Mouse (Mus musculus) heart, postnatal 0 days (tissue): ENCODE measurements at regions not wholly inside any gene's neighbourhood (a gene's known extent, or its start where the extent isn't known, plus 50 kb on each side); places are given as distances from the start of the nearest gene placed in this dataset.

Experiments
- ATAC-seq: fragments of 200-750 bp; cut with Nextera tagmentation; 2 replicates; pipeline ENCODE4 v1.8.0; 2017; ENCODE audit warnings: low read depth, moderate number of reproducible peaks, moderate library complexity; ENCODE audit not compliant: insufficient read depth
- DNase-seq: peaks from one replicate; pipeline ENCODE4 v3.0.0-alpha.2; 2016; ENCODE audit warnings: low spot score
- H3K27ac ChIP-seq: fragments of 300-500 bp; sonication (generic); 2 replicates; pipeline ENCODE4 v1.5.1; 2014; ENCODE audit warnings: low read depth, mild to moderate bottlenecking
- H3K27me3 ChIP-seq: fragments of 300-500 bp; sonication (generic); 2 replicates; pipeline ENCODE4 v1.6.1; 2014; ENCODE audit warnings: low read length, mixed read lengths; ENCODE audit not compliant: control insufficient read depth, insufficient read depth
- H3K36me3 ChIP-seq: fragments of 300-500 bp; sonication (generic); replicated peaks from 2 replicates; pipeline ENCODE4 v1.6.1; 2014; ENCODE audit warnings: low read length, mixed read lengths; ENCODE audit not compliant: control insufficient read depth, insufficient read depth
- H3K4me1 ChIP-seq: fragments of 300-500 bp; sonication (generic); 2 replicates; pipeline ENCODE4 v1.6.1; 2014; ENCODE audit warnings: antibody characterized with exemption; ENCODE audit not compliant: control insufficient read depth, insufficient read depth
- H3K4me2 ChIP-seq: fragments of 300-500 bp; sonication (generic); 2 replicates; pipeline ENCODE4 v1.6.1; 2014; ENCODE audit warnings: low read depth, mild to moderate bottlenecking, low read length, moderate library complexity
- H3K4me3 ChIP-seq: fragments of 300-500 bp; sonication (generic); 2 replicates; pipeline ENCODE4 v1.5.1; 2014; ENCODE audit warnings: low read depth, low read length
- H3K9ac ChIP-seq: fragments of 300-500 bp; sonication (generic); replicated peaks from 2 replicates; pipeline ENCODE4 v1.6.1; 2014; ENCODE audit warnings: low read depth, low read length, mixed read lengths
- H3K9me3 ChIP-seq: fragments of 300-500 bp; sonication (generic); replicated peaks from 2 replicates; pipeline ENCODE4 v1.6.1; 2016; ENCODE audit warnings: low read length; ENCODE audit not compliant: control insufficient read depth
- CTCF ChIP-seq: IDR thresholded peaks from 2 replicates; pipeline ENCODE4 v1.5.1; 2016; ENCODE audit warnings: antibody characterized with exemption, control low read depth, low read depth
- EP300 ChIP-seq: IDR thresholded peaks from 2 replicates; pipeline ENCODE4 v1.6.1; 2016; ENCODE audit warnings: antibody characterized with exemption, low read depth
- WGBS: fragments of 180-500 bp; shearing (Covaris S2); extraction: QIAGEN DNeasy Blood & Tissue Kit; methylation state at CpG from one replicate; pipeline ENCODE4 v1.1.7; 2014; 5-methylcytosine and 5-hydroxymethylcytosine counted together

DNA sequence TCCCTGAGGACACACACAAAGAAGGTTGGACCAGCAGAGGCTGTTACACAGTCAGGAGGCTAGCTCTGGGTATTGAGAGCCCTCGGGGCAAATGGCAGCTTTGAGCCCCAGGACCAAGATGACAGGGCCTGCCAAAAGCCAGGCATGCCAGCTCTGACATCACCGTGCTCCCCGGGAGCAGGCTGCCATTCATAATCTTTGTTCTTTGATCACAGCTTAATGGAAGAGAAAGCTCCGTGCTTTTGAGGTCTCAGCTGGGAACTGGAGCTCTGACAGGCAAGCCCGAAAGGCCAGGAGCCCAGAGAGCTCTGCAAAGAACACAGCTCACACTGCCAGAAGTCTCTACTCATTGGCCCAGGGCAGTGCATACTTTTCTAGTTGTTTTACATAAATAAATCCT lies 150.7 kb downstream of the Klhl25 start:
- H3K9me3 ChIP-seq: no peaks in the 10 kb centered on the region
- no peak for TF ChIP-seq EP300
- no peak overlapping the region for H3K4me2 ChIP-seq
- WGBS: 41% methylated on average over 5 of the region's 5 CpGs
- H3K9ac ChIP-seq: no peak overlapping the region
- ATAC-seq: no peak
- no peak overlapping the region for H3K4me3 ChIP-seq
- H3K27ac ChIP-seq: no peak overlapping the region
- no peak for DNase-seq
- no peaks in the 10 kb centered on the region for H3K27me3 ChIP-seq
- no peaks in the 10 kb centered on the region for H3K4me1 ChIP-seq
- H3K36me3 ChIP-seq: no peaks in the 10 kb centered on the region

- Histone ChIP-seq H3K9ac (no peak overlapping the region), H3K4me1 (no peaks in the 10 kb centered on the region), H3K4me2 (no peak overlapping the region), H3K27me3 (no peaks in the 10 kb centered on the region), H3K36me3 (no peaks in the 10 kb centered on the region), H3K9me3 (no peaks in the 10 kb centered on the region), H3K27ac (no peak overlapping the region), H3K4me3 (no peak overlapping the region)
- DNase-seq (no peak), ATAC-seq (no peak)
- WGBS: 59% methylated on average over 2 of the region's 2 CpGs
- TF ChIP-seq EP300 (no peak), CTCF (no peak)
Observed at GRCm38 (mm10) chr7:75999324-75999907, 151.3 kb downstream of the Klhl25 start.

- DNase-seq (no peak), ATAC-seq (no peak)
- 72% methylated on average over 1 of the region's 1 CpGs for WGBS
- TF ChIP-seq CTCF: no peak
- no peak for TF ChIP-seq EP300
- Histone ChIP-seq H3K4me3 (no peak overlapping the region), H3K9ac (no peak overlapping the region), H3K9me3 (no peaks in the 10 kb centered on the region), H3K4me2 (no peak overlapping the region), H3K36me3 (no peaks in the 10 kb centered on the region), H3K27ac (no peak overlapping the region), H3K4me1 (no peaks in the 10 kb centered on the region), H3K27me3 (no peaks in the 10 kb centered on the region)
Observed at GRCm38 (mm10) chr7:76001012-76001411, 152.9 kb downstream of the Klhl25 start.

GRCm38 (mm10) chr7:76008226-76008625 lies 160.1 kb downstream of the Klhl25 start:
- H3K36me3 ChIP-seq: no peaks in the 10 kb centered on the region
- H3K27me3 ChIP-seq: no peaks in the 10 kb centered on the region
- no peaks in the 10 kb centered on the region for H3K9me3 ChIP-seq
- H3K4me3 ChIP-seq: no peak overlapping the region
- H3K27ac ChIP-seq: no peak overlapping the region
- no peak for TF ChIP-seq EP300
- TF ChIP-seq CTCF: no peak
- H3K4me1 ChIP-seq: no peaks in the 10 kb centered on the region
- H3K9ac ChIP-seq: no peak overlapping the region
- no peak for ATAC-seq
- no peak overlapping the region for H3K4me2 ChIP-seq
- DNase-seq: no peak
- WGBS: 50% methylated on average over 6 of the region's 6 CpGs

GRCm38 (mm10) chr7:76047743-76048142 lies 181.9 kb upstream of the Agbl1 start:
- H3K27me3 ChIP-seq: no peaks in the 10 kb centered on the region
- no peak for ATAC-seq
- no peak overlapping the region for H3K9ac ChIP-seq
- no peaks in the 10 kb centered on the region for H3K36me3 ChIP-seq
- no peak overlapping the region for H3K27ac ChIP-seq
- TF ChIP-seq EP300 (no peak), CTCF (no peak)
- WGBS: 57% methylated on average over 3 of the region's 3 CpGs
- H3K9me3 ChIP-seq: no peaks in the 10 kb centered on the region
- no peaks in the 10 kb centered on the region for H3K4me1 ChIP-seq
- no peak overlapping the region for H3K4me2 ChIP-seq
- no peak for DNase-seq
- no peak overlapping the region for H3K4me3 ChIP-seq

GRCm38 (mm10) chr7:76049342-76049741 lies 180.3 kb upstream of the Agbl1 start:
- no peak for DNase-seq
- Histone ChIP-seq H3K36me3 (no peaks in the 10 kb centered on the region), H3K4me1 (no peaks in the 10 kb centered on the region), H3K9me3 (no peaks in the 10 kb centered on the region), H3K4me2 (no peak overlapping the region), H3K27ac (no peak overlapping the region), H3K27me3 (no peaks in the 10 kb centered on the region), H3K4me3 (no peak overlapping the region), H3K9ac (no peak overlapping the region)
- ATAC-seq: no peak
- TF ChIP-seq CTCF (no peak), EP300 (no peak)
- WGBS: 60% methylated on average over 2 of the region's 2 CpGs
